Mouse (Mus musculus) cerebellum, adult 2 months (tissue): ENCODE measurements around the gene Rab6a. TPM values are rescaled to one million over a fixed set of nuclear protein-coding genes. Genes with fewer than 3 reads are reported as not detected.

Experiments used
- DNase-seq, 2 experiments: peaks; one replicate each; pipeline ENCODE4 v3.0.0; 2021
- H3K27ac ChIP-seq: fragments of 200-500 bp; 2 replicates; pipeline ENCODE4 v1.5.1; 2012; ENCODE audit warnings: low read length, control low read depth, inconsistent platforms; ENCODE audit not compliant: insufficient read depth
- H3K27me3 ChIP-seq: fragments of 200-500 bp; 2 replicates; pipeline ENCODE4 v1.6.1; 2012; ENCODE audit warnings: inconsistent platforms, mild to moderate bottlenecking, low read length, moderate library complexity; ENCODE audit not compliant: control insufficient read depth, insufficient read depth
- H3K4me1 ChIP-seq: fragments of 200-500 bp; 2 replicates; pipeline ENCODE4 v1.6.1; 2011; ENCODE audit warnings: low read length; ENCODE audit not compliant: control insufficient read depth, insufficient read depth
- H3K4me3 ChIP-seq: fragments of 200-500 bp; replicated peaks from 2 replicates; pipeline ENCODE3; 2011; ENCODE audit warnings: mild to moderate bottlenecking, low read depth, low read length, control low read depth; ENCODE audit not compliant: insufficient read depth
- CTCF ChIP-seq: fragments of 200-500 bp; IDR thresholded peaks from 2 replicates; pipeline ENCODE4 v1.5.1; 2011; ENCODE audit warnings: low read depth, mild to moderate bottlenecking, control low read depth, low read length, moderate library complexity, borderline replicate concordance; ENCODE audit not compliant: insufficient read depth
- POLR2A ChIP-seq: fragments of 200-500 bp; IDR thresholded peaks from 2 replicates; pipeline ENCODE4 v1.6.1; 2011; ENCODE audit warnings: low read length, control low read depth, borderline replicate concordance; ENCODE audit not compliant: insufficient read depth
- WGBS: fragments of 180-500 bp; shearing (Covaris S2); methylation state at CpG from one replicate; pipeline ENCODE4 v1.1.7; 2018; 5-methylcytosine and 5-hydroxymethylcytosine counted together
- polyA plus RNA-seq: library from polyadenylated mRNA; depleted of rRNA; stranded (reverse); fragments of >200 nt; gene quantifications from 2 replicates; pipeline ENCODE4 v1.2.3, GENCODE M21; 2012

Rab6a gene
- polyA plus RNA-seq, 1 experiment = 259 TPM

GRCm38 (mm10) chr7:100572704-100573103 is 34.5 kb upstream of the Rab6a start:
- peak; percentile 38 to 59 for DNase-seq
- TF ChIP-seq CTCF (no peak), POLR2A (peak; percentile 20; the same call in 1 of the 2 replicates)
- H3K27ac ChIP-seq = peak overlapping the region; percentile 52
- no peak overlapping the region for H3K4me3 ChIP-seq
- no peaks in the 10 kb centered on the region for H3K27me3 ChIP-seq
- peaks cover 8% of the 10 kb centered on the region for H3K4me1 ChIP-seq
- 11% methylated on average over 4 of the region's 4 CpGs for WGBS

DNA sequence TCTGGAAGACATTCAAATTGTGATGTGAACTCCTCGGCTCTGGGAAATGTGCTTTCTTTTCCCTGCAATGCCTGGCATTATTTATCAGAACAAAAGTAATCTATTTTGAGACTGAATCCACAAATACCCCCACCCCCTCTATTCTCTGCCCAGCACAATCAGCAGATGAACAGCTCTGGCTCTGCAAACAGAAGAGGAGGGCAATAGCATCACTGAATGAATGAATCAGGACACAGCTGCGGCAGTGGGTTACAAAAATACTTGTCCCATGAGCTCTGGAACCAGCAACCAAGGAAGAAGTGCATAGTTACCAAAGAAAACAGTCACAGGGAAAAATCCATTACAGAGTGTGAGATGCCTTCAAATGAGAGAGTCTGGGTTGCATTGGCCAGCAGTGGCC is 28.4 kb upstream of the Rab6a start:
- H3K27me3 ChIP-seq = no peaks in the 10 kb centered on the region
- DNase-seq = no peak
- WGBS = 63% methylated on average over 2 of the region's 2 CpGs
- no peak overlapping the region for H3K4me3 ChIP-seq
- TF ChIP-seq CTCF = no peak
- no peak for TF ChIP-seq POLR2A
- H3K27ac ChIP-seq = peak overlapping the region; percentile 21; the same call in 1 of the 2 replicates
- no peaks in the 10 kb centered on the region for H3K4me1 ChIP-seq

- TF ChIP-seq POLR2A (no peak), CTCF (no peak)
- Histone ChIP-seq H3K27me3 (no peaks in the 10 kb centered on the region), H3K4me1 (no peaks in the 10 kb centered on the region), H3K4me3 (peak overlapping the region; percentile 93), H3K27ac (no peak overlapping the region)
- DNase-seq = no peak
- WGBS = 33% methylated on average over 7 of the region's 7 CpGs
Observed at GRCm38 (mm10) chr7:100582235-100582634, 25.0 kb upstream of the Rab6a start.

- peak overlapping the region; percentile 83 for H3K27ac ChIP-seq
- peak; percentile 89 to 94 for DNase-seq
- no peak for TF ChIP-seq CTCF
- TF ChIP-seq POLR2A = peak; percentile 60; the same call in 1 of the 2 replicates
- H3K4me1 ChIP-seq = no peaks in the 10 kb centered on the region
- no peaks in the 10 kb centered on the region for H3K27me3 ChIP-seq
- peak overlapping the region; percentile 93 for H3K4me3 ChIP-seq
- under 1% methylated on average over 31 of the region's 31 CpGs for WGBS
Observed at GRCm38 (mm10) chr7:100582727-100583236, 24.4 kb upstream of the Rab6a start.

DNA sequence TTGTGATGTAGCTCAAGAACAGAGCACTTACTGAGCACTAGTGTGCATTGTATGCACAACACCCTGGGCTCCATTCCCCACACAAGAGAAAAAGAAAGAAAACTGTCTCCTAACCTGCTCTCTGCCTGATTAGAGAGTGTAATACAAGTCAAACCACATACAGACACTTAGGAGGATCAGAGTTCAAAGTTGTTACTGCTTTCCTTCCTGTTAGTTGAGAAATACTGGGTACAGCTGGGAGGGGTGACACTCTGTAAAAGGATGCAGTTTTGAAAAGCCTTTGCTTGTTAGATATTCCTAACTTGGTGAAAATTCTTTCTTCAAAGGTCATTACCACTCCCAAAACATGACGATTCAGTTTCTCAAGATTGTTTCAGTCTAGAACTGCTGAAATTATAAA is 17.4 kb upstream of the Rab6a start:
- H3K27ac ChIP-seq = no peak overlapping the region
- WGBS = 68% methylated on average over 1 of the region's 1 CpGs
- no peak for TF ChIP-seq POLR2A
- no peak for TF ChIP-seq CTCF

GRCm38 (mm10) chr7:100590504-100590844 is 16.7 kb upstream of the Rab6a start:
- Histone ChIP-seq H3K4me3 (peak overlapping the region; percentile 96), H3K27me3 (no peaks in the 10 kb centered on the region), H3K27ac (peak overlapping the region; percentile 89), H3K4me1 (no peaks in the 10 kb centered on the region)
- DNase-seq = no peak
- TF ChIP-seq POLR2A = no peak
- TF ChIP-seq CTCF = no peak
- WGBS = 35% methylated on average over 7 of the region's 7 CpGs

More for the DNA sequence above, 17.4 kb upstream of the Rab6a start:
- no peaks in the 10 kb centered on the region for H3K27me3 ChIP-seq
- no peak for DNase-seq
- H3K4me1 ChIP-seq = no peaks in the 10 kb centered on the region
- no peak overlapping the region for H3K4me3 ChIP-seq

- no peak for TF ChIP-seq CTCF
- peak; percentile 52; the same call in 1 of the 2 replicates for TF ChIP-seq POLR2A
- Histone ChIP-seq H3K4me3 (peak overlapping the region; percentile 96), H3K27ac (peak overlapping the region; percentile 89), H3K27me3 (no peaks in the 10 kb centered on the region), H3K4me1 (no peaks in the 10 kb centered on the region)
- WGBS = under 1% methylated on average over 20 of the region's 20 CpGs
- peak; percentile 83 to 85 for DNase-seq
Observed at GRCm38 (mm10) chr7:100590845-100591521, 16.2 kb upstream of the Rab6a start.

DNA sequence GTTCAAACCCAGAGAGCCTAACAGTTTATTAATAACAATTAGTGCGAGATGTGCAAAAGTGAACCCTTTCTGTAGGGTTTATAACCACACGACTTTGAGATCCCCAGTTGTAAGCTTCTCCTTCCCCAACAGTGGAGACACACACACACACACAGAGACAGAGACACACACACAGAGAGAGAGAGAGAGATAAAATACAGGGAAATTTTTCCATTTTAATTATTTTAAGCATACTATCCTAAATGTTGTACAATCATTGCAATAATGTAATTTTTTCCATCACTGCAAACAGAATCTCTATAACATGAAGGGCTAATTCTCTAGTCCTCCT is 15.7 kb upstream of the Rab6a start:
- WGBS = 6% methylated on average over 2 of the region's 2 CpGs
- H3K27ac ChIP-seq = no peak overlapping the region; the same call in 1 of the 2 replicates
- peak overlapping the region; percentile 96 for H3K4me3 ChIP-seq
- no peaks in the 10 kb centered on the region for H3K27me3 ChIP-seq
- TF ChIP-seq POLR2A = no peak
- TF ChIP-seq CTCF = no peak
- H3K4me1 ChIP-seq = no peaks in the 10 kb centered on the region
- no peak for DNase-seq
